ENCODE assay signal across 8 mouse cellular contexts in genomic region chr1:55088611-55089497, GRCm38 (mm10). TPM values are rescaled to one million over a fixed set of nuclear protein-coding genes. Genes with fewer than 3 reads are reported as not detected.
DNase-seq lines count a peak whose midpoint lies in the region; ATAC-seq lines count a peak whose summit lies in the region.

No protein-coding gene starts in this region.

- peak overlapping the region; percentile 96 for H3K4me3 ChIP-seq in heart, embryonic 15.5 days
- peak overlapping the region; percentile 91 for H3K4me3 ChIP-seq in hindbrain, embryonic 11.5 days (ENCODE audit: low read depth, low read length)
- peak overlapping the region; percentile 81 for H3K4me3 ChIP-seq in midbrain, embryonic 11.5 days (ENCODE audit: low read depth, low read length)

- WGBS in heart, embryonic 15.5 days: 4% methylated on average over 16 of the region's 16 CpGs
- 11% methylated on average over 16 of the region's 16 CpGs for WGBS in hindbrain, embryonic 11.5 days
- 9% methylated on average over 16 of the region's 16 CpGs for WGBS in midbrain, embryonic 11.5 days

- H3K27ac ChIP-seq in heart, embryonic 15.5 days: peak overlapping the region; percentile 99
- peak overlapping the region; percentile 96 for H3K27ac ChIP-seq in hindbrain, embryonic 11.5 days (ENCODE audit: low read depth, low read length)
- peak overlapping the region; percentile 93 for H3K27ac ChIP-seq in midbrain, embryonic 11.5 days (ENCODE audit: low read depth, low read length)

- peaks cover 27% of the 10 kb centered on the region for H3K4me1 ChIP-seq in heart, embryonic 15.5 days (replicated peaks)
- H3K4me1 ChIP-seq in hindbrain, embryonic 11.5 days (replicated peaks; ENCODE audit: control insufficient read depth, insufficient read depth, low read length): 0 out of 2 replicates have a peak, but pooled peaks cover 2% of the 10 kb centered on the region
- peaks cover 26% of the 10 kb centered on the region for H3K4me1 ChIP-seq in midbrain, embryonic 11.5 days (ENCODE audit: control insufficient read depth, insufficient read depth, low read length)

- no peak for ATAC-seq in heart, embryonic 15.5 days (replicated peaks; ENCODE audit: insufficient number of reproducible peaks, insufficient read depth, low FRiP score, low read depth)
- peak; percentile 12 for ATAC-seq in activated CD4-positive, CD25-positive, alpha-beta regulatory T cell, adult 4 months
- peak; percentile 1; the same call in 1 of the 2 replicates for ATAC-seq in hindbrain, embryonic 11.5 days (ENCODE audit: low FRiP score)
- no peak; the same call in 1 of the 2 replicates for ATAC-seq in midbrain, embryonic 11.5 days (ENCODE audit: low FRiP score)
- ATAC-seq in frontal cortex, adult (ENCODE audit: low TSS enrichment): no peak

- H3K9me3 ChIP-seq in heart, embryonic 15.5 days (replicated peaks): no peaks in the 10 kb centered on the region
- H3K9me3 ChIP-seq in hindbrain, embryonic 11.5 days (ENCODE audit: control insufficient read depth, low read length): no peaks in the 10 kb centered on the region
- H3K9me3 ChIP-seq in midbrain, embryonic 11.5 days (ENCODE audit: control insufficient read depth, low read length): no peaks in the 10 kb centered on the region

- peaks cover 34% of the 10 kb centered on the region for H3K36me3 ChIP-seq in heart, embryonic 15.5 days
- no peaks in the 10 kb centered on the region for H3K36me3 ChIP-seq in hindbrain, embryonic 11.5 days (ENCODE audit: control insufficient read depth, insufficient read depth, low read length)
- H3K36me3 ChIP-seq in midbrain, embryonic 11.5 days (ENCODE audit: control insufficient read depth, insufficient read depth, low read length): peaks cover 9% of the 10 kb centered on the region

- H3K4me2 ChIP-seq in heart, embryonic 15.5 days: peak overlapping the region; percentile 82
- peak overlapping the region; percentile 70 for H3K4me2 ChIP-seq in hindbrain, embryonic 11.5 days (replicated peaks; ENCODE audit: low read depth, low read length)
- peak overlapping the region; percentile 93 for H3K4me2 ChIP-seq in midbrain, embryonic 11.5 days

- H3K27me3 ChIP-seq in heart, embryonic 15.5 days: no peaks in the 10 kb centered on the region
- no peaks in the 10 kb centered on the region for H3K27me3 ChIP-seq in hindbrain, embryonic 11.5 days (ENCODE audit: control insufficient read depth, insufficient read depth, low read length)
- H3K27me3 ChIP-seq in midbrain, embryonic 11.5 days (ENCODE audit: control insufficient read depth, insufficient read depth, low read length): no peaks in the 10 kb centered on the region

- DNase-seq in heart, adult 18-20 months: no peak
- peak; percentile 15 for DNase-seq in hindbrain, embryonic 11.5 days (ENCODE audit: low spot score)
- DNase-seq in midbrain, embryonic 11.5 days (ENCODE audit: low spot score, missing footprints): peak; percentile 81
- no peak for DNase-seq in T-cell, adult 2 months (ENCODE audit: low spot score)
- DNase-seq in adrenal gland, adult 2 months: no peak

- peak overlapping the region; percentile 95 for H3K9ac ChIP-seq in heart, embryonic 15.5 days
- peak overlapping the region; percentile 73 for H3K9ac ChIP-seq in hindbrain, embryonic 11.5 days (ENCODE audit: low read depth, low read length)
- H3K9ac ChIP-seq in midbrain, embryonic 11.5 days (ENCODE audit: low read length): peak overlapping the region; percentile 93

RNA-seq across cellular contexts. Expression of gene Hspd1, which starts 0.8 kb away (rescaled TPM):
- 417 and 450 TPM in 2 replicates for polyA plus RNA-seq in heart, embryonic 15.5 days (2015; fragmentation: Nextera tagmentation; extraction: Ambion mirVana)
- 100 to 1,000 TPM; 420 TPM for total RNA-seq in heart, adult 18-20 months (2021)
- polyA plus RNA-seq in activated CD4-positive, CD25-positive, alpha-beta regulatory T cell, adult 4 months (2017; shearing (Covaris generic)): 100 to 1,000 TPM; 131 to 198 TPM
- 354 and 387 TPM in 2 replicates for polyA plus RNA-seq in hindbrain, embryonic 11.5 days (2014; fragmentation: Nextera tagmentation; extraction: Ambion mirVana)
- polyA plus RNA-seq in midbrain, embryonic 11.5 days (2014; fragmentation: Nextera tagmentation; extraction: Ambion mirVana): 409 and 425 TPM in 2 replicates
- total RNA-seq in adrenal gland, adult 2 months (2021): 1,000 to 10,000 TPM; 1,172 to 1,353 TPM
- polyA plus RNA-seq in adrenal gland, adult 2 months (2012; rRNA removed): 38.9 and 40.1 TPM in 2 replicates

RNA-seq across cellular contexts. Expression of gene Hspe1, which starts 0.9 kb away (rescaled TPM):
- polyA plus RNA-seq in heart, embryonic 15.5 days (2015; fragmentation: Nextera tagmentation; extraction: Ambion mirVana): 254 and 359 TPM in 2 replicates
- total RNA-seq in heart, adult 18-20 months (2021): 100 to 1,000 TPM; 183 to 186 TPM
- polyA plus RNA-seq in activated CD4-positive, CD25-positive, alpha-beta regulatory T cell, adult 4 months (2017; shearing (Covaris generic)): 100 to 1,000 TPM; 161 to 194 TPM
- 421 and 434 TPM in 2 replicates for polyA plus RNA-seq in hindbrain, embryonic 11.5 days (2014; fragmentation: Nextera tagmentation; extraction: Ambion mirVana)
- 517 and 525 TPM in 2 replicates for polyA plus RNA-seq in midbrain, embryonic 11.5 days (2014; fragmentation: Nextera tagmentation; extraction: Ambion mirVana)
- total RNA-seq in adrenal gland, adult 2 months (2021): 100 to 1,000 TPM; 618 to 826 TPM
- 64.2 and 81.1 TPM in 2 replicates for polyA plus RNA-seq in adrenal gland, adult 2 months (2012; rRNA removed)

RNA-seq across cellular contexts. Expression of gene Coq10b, which starts 36.3 kb away (rescaled TPM):
- 17.4 and 18.7 TPM in 2 replicates for polyA plus RNA-seq in heart, embryonic 15.5 days (2015; fragmentation: Nextera tagmentation; extraction: Ambion mirVana)
- total RNA-seq in heart, adult 18-20 months (2021): 10 to 100 TPM; 33.3 to 33.7 TPM
- 10 to 100 TPM; 15.4 to 20.7 TPM for polyA plus RNA-seq in activated CD4-positive, CD25-positive, alpha-beta regulatory T cell, adult 4 months (2017; shearing (Covaris generic))
- 36.2 and 41.4 TPM in 2 replicates for polyA plus RNA-seq in hindbrain, embryonic 11.5 days (2014; fragmentation: Nextera tagmentation; extraction: Ambion mirVana)
- polyA plus RNA-seq in midbrain, embryonic 11.5 days (2014; fragmentation: Nextera tagmentation; extraction: Ambion mirVana): 33.8 and 38.3 TPM in 2 replicates
- total RNA-seq in adrenal gland, adult 2 months (2021): 100 to 1,000 TPM in 1 of 2 experiments, 10 to 100 TPM in 1; 89.5 to 135 TPM
- 24.3 and 24.4 TPM in 2 replicates for polyA plus RNA-seq in adrenal gland, adult 2 months (2012; rRNA removed)

RNA-seq across cellular contexts. Expression of gene Mob4, which starts 42.2 kb away (rescaled TPM):
- 105 and 109 TPM in 2 replicates for polyA plus RNA-seq in heart, embryonic 15.5 days (2015; fragmentation: Nextera tagmentation; extraction: Ambion mirVana)
- 10 to 100 TPM; 29.4 to 33.9 TPM for total RNA-seq in heart, adult 18-20 months (2021)
- polyA plus RNA-seq in activated CD4-positive, CD25-positive, alpha-beta regulatory T cell, adult 4 months (2017; shearing (Covaris generic)): 100 to 1,000 TPM in 1 of 2 experiments, 10 to 100 TPM in 1; 97.5 to 143 TPM
- polyA plus RNA-seq in hindbrain, embryonic 11.5 days (2014; fragmentation: Nextera tagmentation; extraction: Ambion mirVana): 176 and 183 TPM in 2 replicates
- polyA plus RNA-seq in midbrain, embryonic 11.5 days (2014; fragmentation: Nextera tagmentation; extraction: Ambion mirVana): 148 and 177 TPM in 2 replicates
- total RNA-seq in adrenal gland, adult 2 months (2021): 100 to 1,000 TPM; 136 to 390 TPM
- polyA plus RNA-seq in adrenal gland, adult 2 months (2012; rRNA removed): 14.5 and 24.4 TPM in 2 replicates

Comparison
In these comparisons a context has a peak if more than half of its experiments do, and no peak if none do; other contexts are left out.
1. ATAC-seq: peak in activated CD4-positive, CD25-positive, alpha-beta regulatory T cell, adult 4 months (single experiment) and hindbrain, embryonic 11.5 days (single experiment); none in heart, embryonic 15.5 days (single experiment), midbrain, embryonic 11.5 days (single experiment) and frontal cortex, adult (single experiment).
2. DNase-seq: peak in hindbrain, embryonic 11.5 days (single experiment) and midbrain, embryonic 11.5 days (single experiment); none in heart, adult 18-20 months (0 of 2), T-cell, adult 2 months (single experiment) and adrenal gland, adult 2 months (single experiment).
3. Peak in every context shown above with its lines, with median percentiles within 50 percentile points of each other: H3K27ac ChIP-seq, H3K4me2 ChIP-seq, H3K4me3 ChIP-seq and H3K9ac ChIP-seq.